Mouse (Mus musculus) liver, postnatal 0 days (tissue): Measurements from ENCODE around the gene Cntn2.

Experiments used
- CTCF ChIP-seq: sonication (generic); IDR thresholded peaks from 2 replicates; pipeline ENCODE4 v1.5.1; 2016; ENCODE audit warnings: antibody characterized with exemption, low read depth
- EP300 ChIP-seq: IDR thresholded peaks from 2 replicates; pipeline ENCODE4 v1.6.1; 2016; ENCODE audit warnings: antibody characterized with exemption, low read depth, mild to moderate bottlenecking

DNA sequence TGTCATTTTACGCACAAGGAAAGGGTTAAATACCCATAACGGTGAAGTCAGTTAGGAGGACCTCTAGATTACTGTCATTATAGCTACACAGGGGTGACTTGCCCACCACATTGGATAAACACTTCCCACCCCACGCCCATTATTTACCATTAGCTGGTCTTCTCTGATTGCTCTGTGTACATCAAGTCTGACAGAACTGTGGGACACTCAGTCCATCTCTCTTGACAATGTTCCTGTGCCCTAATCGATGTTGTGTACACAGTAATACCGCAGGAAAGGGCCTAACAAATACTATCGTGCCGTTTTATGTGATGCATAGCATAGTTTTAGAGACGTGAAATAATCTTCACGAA, 66.5 kb downstream of the Cntn2 start:
- TF ChIP-seq CTCF, result no peak
- TF ChIP-seq EP300, result no peak
